Mouse (Mus musculus) limb, embryonic 13.5 days (tissue): ENCODE measurements around the gene Map2k7. TPM values are rescaled to one million over a fixed set of nuclear protein-coding genes. Genes with fewer than 3 reads are reported as not detected.
A peak's percentile ranks its signal among the peaks of the same experiment; 100 is the strongest.

Source experiments
- ATAC-seq: fragments of 200-750 bp; cut with Nextera tagmentation; 2 replicates; pipeline ENCODE4 v1.8.0; 2017; ENCODE audit warnings: low read depth, moderate number of reproducible peaks, moderate TSS enrichment; ENCODE audit not compliant: low FRiP score
- H3K27ac ChIP-seq: fragments of 300-500 bp; sonication (generic); 2 replicates; pipeline ENCODE4 v1.5.1; 2015; ENCODE audit warnings: inconsistent platforms, mild to moderate bottlenecking, moderate library complexity
- H3K27me3 ChIP-seq: fragments of 300-500 bp; sonication (generic); 2 replicates; pipeline ENCODE4 v1.6.1; 2015; ENCODE audit warnings: mild to moderate bottlenecking, inconsistent platforms
- H3K36me3 ChIP-seq: fragments of 300-500 bp; sonication (generic); 2 replicates; pipeline ENCODE4 v1.6.1; 2015; ENCODE audit warnings: inconsistent platforms, mild to moderate bottlenecking, moderate library complexity
- H3K4me1 ChIP-seq: fragments of 300-500 bp; sonication (generic); 2 replicates; pipeline ENCODE4 v1.6.1; 2015; ENCODE audit warnings: inconsistent platforms
- H3K4me2 ChIP-seq: fragments of 300-500 bp; sonication (generic); replicated peaks from 2 replicates; pipeline ENCODE4 v1.6.1; 2015; ENCODE audit warnings: inconsistent platforms, mild to moderate bottlenecking, moderate library complexity
- H3K4me3 ChIP-seq: fragments of 300-500 bp; sonication (generic); 2 replicates; pipeline ENCODE4 v1.5.1; 2015; ENCODE audit warnings: moderate library complexity, mild to moderate bottlenecking, inconsistent platforms
- H3K9ac ChIP-seq: fragments of 300-500 bp; sonication (generic); 2 replicates; pipeline ENCODE4 v1.6.1; 2015; ENCODE audit warnings: mild to moderate bottlenecking, inconsistent platforms
- H3K9me3 ChIP-seq: fragments of 300-500 bp; sonication (generic); 2 replicates; pipeline ENCODE4 v1.6.1; 2016; ENCODE audit warnings: inconsistent platforms
- WGBS: fragments of 180-500 bp; shearing (Covaris S2); methylation state at CpG from one replicate; pipeline ENCODE4 v1.1.7; 2015; 5-methylcytosine and 5-hydroxymethylcytosine counted together
- polyA plus RNA-seq: library from polyadenylated mRNA; unstranded; fragments of >200 nt; fragmentation: Nextera tagmentation; extraction: Ambion mirVana; gene quantifications from 2 replicates; pipeline ENCODE4 v1.2.1, GENCODE M21; 2015

Map2k7 gene
- polyA plus RNA-seq, 1 experiment from 2014 or later: 29.3 TPM

DNA sequence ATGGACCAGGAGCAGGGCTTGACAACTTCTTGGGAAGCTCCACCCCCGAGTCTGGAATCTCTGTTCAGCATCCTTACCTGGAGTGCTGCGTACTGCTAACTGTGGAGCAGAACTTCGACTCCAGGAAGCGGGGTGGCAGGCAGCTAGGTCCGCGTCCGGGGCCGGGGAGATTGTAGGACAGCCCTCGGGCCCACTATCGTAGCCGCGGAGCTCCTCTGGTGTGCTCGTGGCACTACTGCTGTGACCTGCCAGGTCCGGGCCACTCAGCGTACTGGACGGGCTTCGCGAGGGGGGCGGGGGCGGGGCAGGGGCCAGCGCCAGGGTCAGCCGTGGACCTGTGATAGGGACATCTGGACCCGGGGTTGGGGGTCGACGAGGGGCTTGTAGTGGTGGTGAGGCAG is 25.7 kb upstream of the Map2k7 start:
- Histone ChIP-seq H3K9ac (peak overlapping the region; percentile 63), H3K27me3 (peaks cover 63% of the 10 kb centered on the region), H3K36me3 (peaks cover 15% of the 10 kb centered on the region), H3K27ac (no peak overlapping the region), H3K9me3 (0 out of 2 replicates have a peak, but pooled peaks cover 4% of the 10 kb centered on the region), H3K4me3 (peak overlapping the region; percentile 51), H3K4me2 (peak overlapping the region; percentile 95), H3K4me1 (peaks cover 37% of the 10 kb centered on the region)
- 1% methylated on average over 25 of the region's 25 CpGs for WGBS
- ATAC-seq: peak; percentile 29; the same call in 1 of the 2 replicates

DNA sequence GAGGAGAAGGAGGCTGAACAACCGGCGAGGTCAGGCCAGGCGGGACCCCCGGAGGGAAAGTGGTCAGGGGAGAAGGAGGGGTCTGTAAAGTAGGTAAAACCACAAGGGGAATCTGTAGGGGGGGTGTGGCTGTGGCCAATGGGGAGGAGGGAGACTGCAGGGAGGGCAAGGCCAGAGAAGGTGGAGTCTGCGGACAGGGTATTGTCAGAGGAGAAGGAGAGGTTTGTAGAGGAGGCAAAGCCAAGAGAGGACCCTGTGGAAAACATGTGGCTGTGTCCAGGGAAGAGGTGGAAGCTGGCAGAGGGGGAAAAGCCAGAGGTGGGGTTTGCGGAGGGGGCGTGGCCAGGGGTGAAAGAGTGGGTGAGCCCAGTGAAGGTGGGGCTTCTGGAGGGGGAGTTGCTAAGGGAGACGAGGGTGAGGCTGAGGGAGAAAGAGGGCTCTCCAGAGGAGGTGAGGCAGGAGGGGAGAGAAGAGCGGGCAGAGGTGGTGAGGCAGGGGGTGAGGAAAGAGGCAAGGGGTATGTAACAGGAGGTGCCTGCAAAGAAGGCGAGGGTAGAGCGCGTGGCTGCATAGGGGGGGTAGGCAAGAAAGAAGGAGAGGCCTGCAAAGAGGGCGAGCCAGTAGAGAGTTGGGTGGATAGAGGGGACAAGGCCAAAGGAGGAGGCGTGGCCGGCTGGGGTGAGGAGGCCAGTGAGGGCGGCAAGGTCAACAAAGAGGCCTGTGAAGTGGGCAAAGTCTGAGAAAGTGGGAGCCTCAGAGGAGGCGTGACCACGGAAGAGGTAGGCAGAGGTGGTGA is 25.1 kb upstream of the Map2k7 start:
- Histone ChIP-seq H3K27ac (peak overlapping the region; percentile 44; the same call in 1 of the 2 replicates), H3K36me3 (peaks cover 15% of the 10 kb centered on the region), H3K9ac (peak overlapping the region; percentile 63), H3K27me3 (peaks cover 64% of the 10 kb centered on the region), H3K9me3 (peaks cover 4% of the 10 kb centered on the region; the same call in 1 of the 2 replicates), H3K4me3 (peak overlapping the region; percentile 51), H3K4me2 (peak overlapping the region; percentile 95), H3K4me1 (peaks cover 37% of the 10 kb centered on the region)
- ATAC-seq: peak; percentile 69
- 2% methylated on average over 18 of the region's 18 CpGs for WGBS

DNA sequence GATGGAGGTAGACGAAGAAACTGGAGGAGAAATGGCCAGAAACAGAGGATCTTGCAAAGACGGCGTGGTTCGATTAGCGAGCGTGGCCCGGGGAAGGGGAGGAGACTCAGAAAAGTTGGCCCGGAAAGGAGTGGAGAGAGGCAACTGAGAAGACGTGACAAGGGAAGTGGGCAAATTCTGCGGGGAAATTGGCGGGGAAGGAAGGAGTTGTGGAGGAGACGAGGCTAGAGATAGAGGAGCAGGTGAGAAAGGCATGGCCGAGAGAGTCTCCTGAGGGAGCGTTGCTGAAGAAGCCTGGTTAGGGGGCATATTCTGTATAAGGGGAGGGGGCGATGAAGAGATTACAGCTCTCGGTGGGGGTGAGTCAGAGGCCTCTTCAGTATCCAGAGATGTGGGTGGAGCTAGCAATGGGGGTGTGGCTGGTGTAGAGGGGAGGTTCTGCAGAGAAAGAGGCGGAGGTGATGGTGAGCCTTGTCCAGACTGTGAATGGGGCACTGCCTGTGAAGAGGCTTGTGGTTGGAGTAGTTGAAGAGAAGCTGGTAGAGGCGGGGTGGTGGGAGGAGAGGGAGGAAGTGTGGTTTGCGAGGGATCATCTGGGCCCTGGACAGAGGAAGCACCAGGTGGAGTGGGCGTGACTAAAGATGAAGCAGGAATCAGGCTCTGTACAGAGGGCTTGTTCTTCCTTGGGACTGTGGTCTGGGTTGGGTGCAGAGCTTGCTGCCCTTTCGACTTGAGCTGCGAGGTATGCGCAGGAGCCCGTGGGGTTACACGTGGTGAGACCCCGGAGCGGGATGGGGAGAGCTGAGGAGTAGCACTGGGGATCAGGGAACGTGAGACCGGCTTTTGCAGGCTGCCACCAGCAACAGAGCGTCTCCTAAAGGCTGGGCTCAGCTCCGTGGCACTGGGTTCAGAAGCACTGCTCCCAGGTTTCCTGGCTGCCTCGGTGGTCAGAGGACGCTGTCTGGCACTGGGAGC is 24.2 kb upstream of the Map2k7 start:
- Histone ChIP-seq H3K9me3 (peaks cover 3% of the 10 kb centered on the region; the same call in 1 of the 2 replicates), H3K36me3 (peaks cover 12% of the 10 kb centered on the region), H3K27me3 (peaks cover 66% of the 10 kb centered on the region), H3K27ac (peak overlapping the region; percentile 44; the same call in 1 of the 2 replicates), H3K4me1 (peaks cover 37% of the 10 kb centered on the region), H3K4me2 (peak overlapping the region; percentile 95), H3K9ac (peak overlapping the region; percentile 63), H3K4me3 (peak overlapping the region; percentile 51)
- peak; percentile 66 for ATAC-seq
- 7% methylated on average over 33 of the region's 33 CpGs for WGBS

DNA sequence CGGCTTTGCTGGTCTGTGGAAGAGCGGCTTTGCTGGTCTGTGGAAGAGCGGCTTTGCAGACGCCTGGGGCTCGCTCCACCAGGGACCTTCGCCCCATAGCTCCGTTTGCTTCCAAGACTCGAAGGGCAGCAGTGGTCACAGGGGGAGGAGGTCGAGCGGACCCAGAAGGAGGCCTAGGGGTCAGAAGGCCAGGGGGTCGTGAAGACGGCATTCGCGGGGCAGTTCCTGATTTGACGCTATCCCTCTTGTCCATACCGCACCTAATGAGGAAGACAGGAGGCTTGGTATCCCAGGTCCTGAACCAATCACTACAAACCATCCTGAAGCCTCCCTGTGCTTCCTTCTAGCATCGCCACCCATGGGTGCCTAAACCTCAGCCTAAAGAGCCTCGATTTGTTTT is 22.2 kb upstream of the Map2k7 start:
- peak overlapping the region; percentile 52 for H3K4me3 ChIP-seq
- no peak overlapping the region for H3K27ac ChIP-seq
- peaks cover 61% of the 10 kb centered on the region for H3K27me3 ChIP-seq
- no peaks in the 10 kb centered on the region for H3K36me3 ChIP-seq
- H3K4me2 ChIP-seq: peak overlapping the region; percentile 91
- ATAC-seq: no peak
- WGBS: 4% methylated on average over 18 of the region's 18 CpGs
- H3K9ac ChIP-seq: peak overlapping the region; percentile 61; the same call in 1 of the 2 replicates
- no peaks in the 10 kb centered on the region; the same call in 1 of the 2 replicates for H3K9me3 ChIP-seq
- H3K4me1 ChIP-seq: peaks cover 37% of the 10 kb centered on the region

DNA sequence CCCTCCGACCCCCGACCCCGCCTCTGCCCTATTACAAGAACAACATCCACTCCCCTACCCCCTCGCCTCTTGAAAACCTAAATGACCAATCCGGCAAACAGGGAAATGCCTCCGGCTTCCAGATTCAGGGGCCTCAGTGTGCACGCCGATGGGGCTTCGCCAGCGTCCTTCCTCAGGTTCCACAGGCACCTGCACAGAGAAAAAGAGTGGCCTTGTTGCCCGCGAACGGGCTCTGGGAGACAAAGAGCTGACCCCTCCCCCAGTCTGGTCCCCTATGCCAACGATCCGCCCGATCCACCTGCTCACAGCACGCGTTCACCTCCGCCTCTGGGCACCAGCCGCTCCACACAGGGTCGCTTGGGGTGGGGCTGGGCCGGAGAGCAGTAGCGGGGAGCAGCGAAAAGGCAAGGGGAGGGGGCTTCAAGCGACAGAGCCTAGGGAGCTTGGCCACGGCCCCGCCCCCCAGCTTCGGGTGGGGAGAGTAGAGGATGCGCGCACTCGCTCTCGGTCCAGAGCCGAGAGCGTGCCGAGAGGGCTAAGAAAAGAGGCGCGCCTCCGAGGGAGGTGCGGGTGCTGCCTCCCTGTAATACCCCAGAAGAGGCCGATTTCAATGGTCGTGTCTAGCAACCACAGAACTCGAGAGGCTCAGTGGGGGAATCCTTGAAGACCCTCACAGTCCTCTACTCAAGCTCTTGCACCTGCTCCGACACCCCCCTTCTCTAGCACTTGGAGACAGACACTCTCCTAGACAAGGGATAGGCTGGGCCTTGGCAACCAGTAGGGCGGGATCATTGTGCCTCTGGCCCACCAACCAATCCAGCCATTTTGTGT is 21.5 kb upstream of the Map2k7 start, which contains the start of gene Prr36:
Gene Prr36, minus strand, starts transcription at position 669 of the 831 bp plus-strand sequence.
- Histone ChIP-seq H3K4me1 (peaks cover 37% of the 10 kb centered on the region), H3K9me3 (no peaks in the 10 kb centered on the region; the same call in 1 of the 2 replicates), H3K27me3 (peaks cover 61% of the 10 kb centered on the region), H3K4me2 (peak within 1 kb of the TSS; percentile 91), H3K9ac (peak within 1 kb of the TSS; percentile 61), H3K36me3 (no peaks in the 10 kb centered on the region), H3K4me3 (peak within 1 kb of the TSS; percentile 52), H3K27ac (no peak within 1 kb of the TSS)
- 3% methylated on average over 44 of the region's 44 CpGs for WGBS
- no peak for ATAC-seq

DNA sequence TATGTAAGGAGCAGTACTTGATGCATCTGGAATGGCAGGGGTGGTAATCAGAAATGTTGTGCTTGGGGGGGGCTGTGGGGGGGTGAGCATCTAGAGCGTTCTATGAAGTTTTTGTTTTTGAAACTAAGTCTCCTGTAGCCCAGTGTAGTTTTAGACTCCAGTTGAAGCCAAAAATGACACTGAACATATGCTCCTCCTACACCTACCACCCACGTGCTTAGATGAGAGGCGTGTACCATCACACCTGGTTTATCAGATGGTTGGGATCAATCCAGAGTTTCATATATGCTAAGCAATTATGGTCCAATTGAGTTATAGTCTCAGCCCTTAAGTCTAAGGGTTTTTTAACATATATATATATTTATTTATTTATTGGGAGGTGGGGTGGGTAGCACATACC is 18.9 kb upstream of the Map2k7 start:
- 82% methylated on average over 3 of the region's 3 CpGs for WGBS
- H3K4me1 ChIP-seq: peaks cover 17% of the 10 kb centered on the region
- no peak overlapping the region for H3K4me2 ChIP-seq
- ATAC-seq: no peak
- H3K27me3 ChIP-seq: peaks cover 59% of the 10 kb centered on the region
- H3K36me3 ChIP-seq: no peaks in the 10 kb centered on the region
- H3K4me3 ChIP-seq: no peak overlapping the region
- H3K9ac ChIP-seq: no peak overlapping the region
- no peaks in the 10 kb centered on the region; the same call in 1 of the 2 replicates for H3K9me3 ChIP-seq
- H3K27ac ChIP-seq: no peak overlapping the region

DNA sequence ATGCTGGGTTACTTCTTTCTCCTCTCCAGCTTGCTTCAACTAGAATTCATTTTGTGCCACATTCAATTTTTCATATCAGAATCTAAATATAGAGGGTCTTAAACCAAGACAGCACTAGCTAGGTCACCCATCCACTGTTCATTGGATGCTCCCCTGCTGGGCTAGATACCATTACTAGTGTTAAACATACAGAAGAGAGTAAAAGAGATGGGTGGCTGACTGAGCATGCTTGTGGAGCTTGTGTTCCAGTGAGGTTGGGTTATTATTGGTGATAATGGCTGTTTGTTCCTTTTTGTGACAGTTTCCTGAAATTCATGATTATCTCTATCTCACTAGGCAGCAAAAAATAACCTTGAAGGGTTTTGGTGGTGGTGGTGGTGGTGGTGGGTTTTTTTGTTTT is 16.5 kb upstream of the Map2k7 start:
- Histone ChIP-seq H3K9me3 (no peaks in the 10 kb centered on the region; the same call in 1 of the 2 replicates), H3K36me3 (no peaks in the 10 kb centered on the region), H3K4me3 (no peak overlapping the region), H3K27me3 (peaks cover 49% of the 10 kb centered on the region), H3K9ac (no peak overlapping the region), H3K27ac (no peak overlapping the region), H3K4me1 (peaks cover 9% of the 10 kb centered on the region), H3K4me2 (no peak overlapping the region)
- no peak for ATAC-seq

DNA sequence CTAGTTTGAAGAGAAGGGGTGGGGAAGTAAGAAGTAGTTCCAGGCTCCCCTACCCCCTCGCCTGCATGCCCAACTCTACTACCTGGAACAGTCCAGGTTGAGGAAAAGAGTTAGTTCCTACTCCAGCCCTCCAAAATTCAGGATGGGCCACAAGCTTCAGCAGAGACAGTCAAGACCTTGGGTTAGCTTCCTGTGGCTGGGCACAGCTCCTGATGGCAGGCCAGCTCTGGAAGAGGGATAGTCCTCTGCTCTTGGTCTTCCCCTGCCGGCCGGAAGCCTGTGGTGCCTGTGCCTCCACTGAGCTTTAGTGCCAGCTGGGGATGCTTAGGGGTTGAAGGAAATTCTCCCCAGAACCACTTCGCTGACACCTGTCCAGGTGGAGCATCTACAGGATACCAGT is 12.2 kb upstream of the Map2k7 start:
- Histone ChIP-seq H3K9me3 (no peaks in the 10 kb centered on the region), H3K4me2 (peak overlapping the region; percentile 64), H3K4me1 (peaks cover 5% of the 10 kb centered on the region), H3K4me3 (peak overlapping the region; percentile 33), H3K36me3 (no peaks in the 10 kb centered on the region), H3K27me3 (peaks cover 43% of the 10 kb centered on the region), H3K9ac (peak overlapping the region; percentile 60; the same call in 1 of the 2 replicates), H3K27ac (no peak overlapping the region)
- 28% methylated on average over 4 of the region's 4 CpGs for WGBS
- no peak for ATAC-seq

DNA sequence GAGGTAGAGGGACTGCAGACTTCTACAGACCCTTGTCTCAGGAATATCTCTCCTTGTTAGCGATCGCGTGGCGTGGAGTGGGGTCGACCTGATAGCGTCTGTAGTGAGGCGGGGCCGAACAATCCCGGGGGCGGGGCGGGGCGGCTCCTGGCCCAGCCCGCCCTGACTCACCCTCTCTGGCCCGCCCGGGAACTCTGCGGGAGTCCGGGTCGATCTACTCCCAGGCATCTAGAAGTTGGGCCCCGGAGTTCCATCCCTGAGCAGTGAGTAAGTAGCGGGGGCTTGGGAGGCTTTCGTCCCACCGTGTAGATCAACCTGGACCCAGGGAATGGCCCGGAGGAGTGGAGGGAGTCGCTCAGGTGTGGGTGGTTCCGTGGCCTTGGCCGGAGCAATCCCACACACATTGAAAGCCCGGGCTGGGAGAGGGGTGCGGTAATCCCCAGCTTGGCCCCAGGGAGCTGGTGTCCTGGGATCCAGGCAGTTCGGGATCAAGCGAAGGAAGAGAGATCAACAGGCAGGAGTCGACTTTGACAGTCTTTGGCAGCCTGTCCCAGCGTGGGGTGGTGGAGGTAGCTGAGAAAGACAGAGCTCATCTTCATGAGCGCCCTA is 11.7 kb upstream of the Map2k7 start, which contains the start of gene Lrrc8e:
Gene Lrrc8e, plus strand, starts transcription at position 89 of the 609 bp plus-strand sequence.
- Histone ChIP-seq H3K27me3 (peaks cover 43% of the 10 kb centered on the region), H3K4me1 (peaks cover 5% of the 10 kb centered on the region), H3K4me3 (peak within 1 kb of the TSS; percentile 33), H3K36me3 (no peaks in the 10 kb centered on the region), H3K9ac (peak within 1 kb of the TSS; percentile 60), H3K27ac (no peak within 1 kb of the TSS), H3K4me2 (peak within 1 kb of the TSS; percentile 64), H3K9me3 (no peaks in the 10 kb centered on the region)
- ATAC-seq: no peak
- WGBS: 5% methylated on average over 33 of the region's 33 CpGs

DNA sequence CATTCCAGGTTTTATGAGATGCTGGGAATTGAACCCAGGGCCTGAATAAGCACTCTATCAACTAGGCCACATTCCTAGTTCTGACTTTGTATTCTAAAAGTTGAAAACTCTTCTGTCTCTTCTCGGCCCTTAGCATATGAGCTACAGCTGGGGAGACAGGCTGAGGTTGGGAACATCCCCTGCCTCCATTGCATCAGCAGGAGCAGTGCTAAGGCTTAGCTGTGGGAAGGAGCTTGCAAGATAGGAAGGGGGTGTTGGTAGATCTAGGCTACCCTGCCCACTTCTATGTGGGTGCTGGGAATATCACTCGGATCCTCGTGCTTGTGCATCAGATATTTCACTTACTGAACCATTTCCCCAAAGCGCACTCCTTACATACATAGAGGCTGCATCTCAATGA is 10.6 kb upstream of the Map2k7 start:
- no peak overlapping the region for H3K27ac ChIP-seq
- no peak overlapping the region for H3K4me3 ChIP-seq
- no peak for ATAC-seq
- H3K27me3 ChIP-seq: peaks cover 41% of the 10 kb centered on the region
- no peak overlapping the region for H3K9ac ChIP-seq
- H3K9me3 ChIP-seq: no peaks in the 10 kb centered on the region
- WGBS: 85% methylated on average over 4 of the region's 4 CpGs
- no peak overlapping the region for H3K4me2 ChIP-seq
- H3K36me3 ChIP-seq: no peaks in the 10 kb centered on the region
- peaks cover 5% of the 10 kb centered on the region for H3K4me1 ChIP-seq

DNA sequence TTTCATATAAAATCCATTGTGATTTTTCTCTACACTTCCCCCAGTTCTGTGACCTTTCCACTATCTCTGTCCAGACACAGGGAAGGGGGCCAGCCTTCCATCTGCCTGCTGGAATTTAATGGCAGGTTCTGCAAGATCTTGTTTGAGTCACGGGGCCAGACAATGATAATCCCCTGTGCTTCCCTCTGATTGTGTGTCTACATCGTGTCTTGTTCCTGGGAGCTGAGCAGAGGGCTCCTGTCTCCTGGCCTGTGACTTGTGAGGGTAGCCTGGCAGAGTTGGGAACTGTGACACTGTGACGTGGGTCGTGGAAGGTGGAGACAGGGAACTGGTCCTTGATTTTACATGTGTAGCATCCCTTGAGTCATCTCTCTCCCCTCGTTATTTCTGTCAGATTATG is 8.8 kb upstream of the Map2k7 start:
- no peaks in the 10 kb centered on the region for H3K9me3 ChIP-seq
- H3K4me3 ChIP-seq: no peak overlapping the region
- ATAC-seq: no peak
- H3K36me3 ChIP-seq: no peaks in the 10 kb centered on the region
- H3K27ac ChIP-seq: no peak overlapping the region
- WGBS: 73% methylated on average over 5 of the region's 5 CpGs
- H3K27me3 ChIP-seq: peaks cover 28% of the 10 kb centered on the region
- no peak overlapping the region for H3K9ac ChIP-seq
- peaks cover 5% of the 10 kb centered on the region for H3K4me1 ChIP-seq
- H3K4me2 ChIP-seq: no peak overlapping the region
